In the genomic region with DNA sequence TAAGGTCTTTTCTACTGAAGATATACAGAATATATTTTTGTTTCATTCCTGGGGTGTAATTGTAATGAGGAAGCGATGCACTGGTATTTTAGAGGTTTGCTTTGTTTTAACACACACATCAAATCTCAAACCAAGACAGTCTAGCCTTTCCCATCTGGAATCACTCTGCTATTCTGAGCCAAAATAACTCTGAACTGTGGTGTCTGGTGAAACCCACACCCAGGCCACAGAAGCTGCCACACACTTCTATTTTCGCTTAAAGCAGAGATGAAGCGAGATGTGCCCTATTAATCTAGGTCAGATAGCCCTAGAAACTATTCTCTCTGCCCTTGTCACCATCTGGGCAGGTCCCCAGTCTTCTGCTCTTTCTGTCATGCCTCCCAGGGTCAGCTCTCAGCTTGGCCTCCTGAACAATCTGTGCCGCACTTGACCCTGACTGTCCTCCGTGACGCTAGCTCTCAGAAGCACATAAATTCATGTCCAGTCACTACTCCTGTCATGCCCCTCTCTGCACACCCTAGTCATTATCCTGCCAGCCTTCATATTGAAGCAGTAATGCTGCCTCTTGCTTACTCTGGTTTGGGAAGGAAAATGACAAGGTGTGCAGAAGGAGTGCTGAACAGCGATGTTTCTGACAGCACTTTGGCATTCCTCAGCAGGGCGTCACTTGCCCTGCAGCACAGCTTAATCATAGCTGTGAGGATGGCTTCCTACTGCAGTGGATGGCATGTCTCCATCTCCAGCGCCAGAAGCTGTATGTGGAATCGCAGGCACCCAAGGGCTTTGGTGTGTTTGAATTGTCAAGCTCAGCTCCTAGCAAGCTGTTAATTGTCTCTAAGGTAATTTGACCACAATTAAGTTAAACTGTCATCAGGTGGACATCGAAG, we compare ENCODE assay signal across 13 mouse cellular contexts. TPM values are rescaled to one million over a fixed set of nuclear protein-coding genes. Genes with fewer than 3 reads are reported as not detected.
A peak's percentile ranks its signal among the peaks of the same experiment; 100 is the strongest.
DNase-seq lines count a peak whose midpoint lies in the region; ATAC-seq lines count a peak whose summit lies in the region.
"Had no signal": no experiment of that assay in that cellular context is flagged by ENCODE, and none has a peak within 500 bp of the region (broad histone marks: within the 10 kb centered on the region; RNA-seq: fewer than 3 reads in every experiment).

No protein-coding gene starts in this region.

- DNase-seq in heart, postnatal 25 days (ENCODE audit: low spot score): no peak
- DNase-seq in adrenal gland, adult 2 months: peak; percentile 74
- DNase-seq in brain, adult 2 months (ENCODE audit: low read depth, low spot score): peak; percentile 76
- peak; percentile 9 for DNase-seq in embryonic facial prominence, embryonic 10.5 days (ENCODE audit: low spot score)
- DNase-seq in left cerebral cortex, postnatal 14 days (ENCODE audit: low spot score in 2 of 2): no peak
- DNase-seq in spleen, postnatal 36 days (ENCODE audit: low spot score in 2 of 2): no peak
- DNase-seq: kidney, adult 18-20 months; liver; lung, postnatal 10 days had no signal

- peak; percentile 52 for ATAC-seq in heart, embryonic 16.5 days (replicated peaks; ENCODE audit: extremely low read depth, insufficient read depth, low FRiP score)
- ATAC-seq: midbrain, embryonic 16.5 days had no signal

- H3K27me3 ChIP-seq in heart, embryonic 16.5 days (ENCODE audit: control insufficient read depth, insufficient read depth, low read length): no peaks in the 10 kb centered on the region
- H3K27me3 ChIP-seq in embryonic facial prominence, embryonic 10.5 days (replicated peaks; ENCODE audit: low read depth, poor library complexity, severe bottlenecking): no peaks in the 10 kb centered on the region
- H3K27me3 ChIP-seq: CH12.LX; neural tube, embryonic 15.5 days had no signal

- intact Hi-C loops in heart, postnatal 25 days (cut with DNase I): no loop called here
- intact Hi-C loops in left cerebral cortex, postnatal 14 days (cut with DNase I): no loop called here

- H3K4me1 ChIP-seq in heart, embryonic 16.5 days (ENCODE audit: control insufficient read depth, insufficient read depth, low read length): peaks cover 10% of the 10 kb centered on the region
- peaks cover 7% of the 10 kb centered on the region for H3K4me1 ChIP-seq in embryonic facial prominence, embryonic 10.5 days

- H3K9me3 ChIP-seq in heart, embryonic 16.5 days (replicated peaks; ENCODE audit: control insufficient read depth, low read length): no peaks in the 10 kb centered on the region
- H3K9me3 ChIP-seq in embryonic facial prominence, embryonic 10.5 days: no peaks in the 10 kb centered on the region
- H3K9me3 ChIP-seq: neural tube, embryonic 15.5 days had no signal

- H3K4me2 ChIP-seq in heart, embryonic 16.5 days (ENCODE audit: low read depth, low read length): no peak overlapping the region
- H3K4me2 ChIP-seq: neural tube, embryonic 15.5 days had no signal

- H3K27ac ChIP-seq in heart, embryonic 16.5 days (ENCODE audit: low read length): no peak overlapping the region
- no peak overlapping the region for H3K27ac ChIP-seq in embryonic facial prominence, embryonic 10.5 days (replicated peaks)
- H3K27ac ChIP-seq: neural tube, embryonic 15.5 days had no signal

- no peak overlapping the region for H3K9ac ChIP-seq in heart, embryonic 16.5 days (ENCODE audit: low read length)
- H3K9ac ChIP-seq: neural tube, embryonic 15.5 days had no signal

- 43% methylated on average over 11 of the region's 11 CpGs for WGBS in heart, embryonic 16.5 days
- 72% methylated on average over 11 of the region's 11 CpGs for WGBS in embryonic facial prominence, embryonic 10.5 days

- no peaks in the 10 kb centered on the region for H3K36me3 ChIP-seq in heart, embryonic 16.5 days (ENCODE audit: control insufficient read depth, insufficient read depth)
- H3K36me3 ChIP-seq in embryonic facial prominence, embryonic 10.5 days (replicated peaks): no peaks in the 10 kb centered on the region
- H3K36me3 ChIP-seq: neural tube, embryonic 15.5 days had no signal

- H3K4me3 ChIP-seq in heart, embryonic 16.5 days (ENCODE audit: low read length): no peak overlapping the region
- H3K4me3 ChIP-seq in embryonic facial prominence, embryonic 10.5 days: no peak overlapping the region
- H3K4me3 ChIP-seq: neural tube, embryonic 15.5 days had no signal

RNA-seq across cellular contexts. Expression of a gene that starts 57.1 kb away (rescaled TPM):
- 13.6 and 14.4 TPM in 2 replicates for polyA plus RNA-seq in heart, embryonic 16.5 days (2015; fragmentation: Nextera tagmentation; extraction: Ambion mirVana)
- 10 to 100 TPM; 26.0 to 26.6 TPM for total RNA-seq in heart, postnatal 25 days (2021)
- total RNA-seq in adrenal gland, adult 2 months (2021): 10 to 100 TPM; 27.1 to 34.5 TPM
- polyA plus RNA-seq in adrenal gland, adult 2 months (2012; rRNA removed): 9.6 and 11.1 TPM in 2 replicates
- polyA plus RNA-seq in embryonic facial prominence, embryonic 10.5 days (2016; fragmentation: Nextera tagmentation; extraction: Ambion mirVana): 21.0 and 22.6 TPM in 2 replicates
- total RNA-seq in left cerebral cortex, postnatal 14 days (2021): 10 to 100 TPM; 38.4 to 38.5 TPM

Comparison
In these comparisons a context has a peak if more than half of its experiments do, and no peak if none do; other contexts are left out.
1. DNase-seq: peak in adrenal gland, adult 2 months (single experiment), brain, adult 2 months (single experiment) and embryonic facial prominence, embryonic 10.5 days (single experiment); none in heart, postnatal 25 days (single experiment), left cerebral cortex, postnatal 14 days (0 of 2) and spleen, postnatal 36 days (0 of 2).